Mouse (Mus musculus) ES-E14 (cell line): ENCODE data around the gene Svop. TPM values are rescaled to one million over a fixed set of nuclear protein-coding genes. Genes with fewer than 3 reads are reported as not detected.

Source experiments
- DNase-seq: peaks from one replicate; pipeline ENCODE4 v3.0.0-alpha.2; 2013; ENCODE audit warnings: low read depth, low spot score
- H3K27ac ChIP-seq: 2 replicates; pipeline ENCODE4 v1.5.1; 2012; ENCODE audit warnings: low read depth, mild to moderate bottlenecking, low read length, moderate library complexity, mixed read lengths; ENCODE audit not compliant: poor library complexity, insufficient read depth, severe bottlenecking
- H3K36me3 ChIP-seq: 2 replicates; pipeline ENCODE4 v1.6.1; 2012; ENCODE audit warnings: mild to moderate bottlenecking, low read length, moderate library complexity, mixed read lengths; ENCODE audit not compliant: control insufficient read depth, poor library complexity, insufficient read depth, severe bottlenecking
- H3K4me1 ChIP-seq, 2 experiments: fragments of 150-350 bp in 1 of 2; sonication (generic) in 1 of 2; 2 replicates each; pipeline ENCODE4 v1.6.1; 2012; ENCODE audit warnings: low read length in 2 of 2, mild to moderate bottlenecking in 1 of 2, mixed read lengths in 1 of 2; ENCODE audit not compliant: control insufficient read depth in 2 of 2, insufficient read depth in 2 of 2, poor library complexity in 1 of 2
- H3K4me3 ChIP-seq, 2 experiments: fragments of 150-350 bp in 1 of 2; sonication (generic) in 1 of 2; 2 replicates each; pipeline ENCODE4 v1.5.1; 2012; ENCODE audit warnings: low read length in 2 of 2, low read depth in 1 of 2, mild to moderate bottlenecking in 1 of 2, mixed read lengths in 1 of 2; ENCODE audit not compliant: insufficient read depth in 1 of 2, poor library complexity in 1 of 2, severe bottlenecking in 1 of 2
- H3K9ac ChIP-seq: 2 replicates; pipeline ENCODE4 v1.6.1; 2012; ENCODE audit warnings: low read depth, mild to moderate bottlenecking, low read length, mixed read lengths; ENCODE audit not compliant: poor library complexity, insufficient read depth, severe bottlenecking
- H3K9me3 ChIP-seq: fragments of 150-350 bp; sonication (generic); 2 replicates; pipeline ENCODE4 v1.6.1; 2012; ENCODE audit warnings: low read depth, mild to moderate bottlenecking, low read length; ENCODE audit not compliant: control insufficient read depth, insufficient read depth
- CHD2 ChIP-seq: IDR thresholded peaks from 2 replicates; pipeline ENCODE4 v1.6.1; 2014; ENCODE audit warnings: mild to moderate bottlenecking, low read depth, low read length, inconsistent platforms
- HCFC1 ChIP-seq: IDR thresholded peaks from 2 replicates; pipeline ENCODE4 v1.6.1; 2012; ENCODE audit warnings: low read length, inconsistent platforms, borderline replicate concordance; ENCODE audit not compliant: insufficient read depth
- MAFK ChIP-seq: IDR thresholded peaks from 2 replicates; pipeline ENCODE4 v1.6.1; 2014; ENCODE audit warnings: mild to moderate bottlenecking, low read depth, low read length, inconsistent platforms; ENCODE audit not compliant: insufficient read depth
- ZC3H11A ChIP-seq: IDR thresholded peaks from 2 replicates; pipeline ENCODE4 v1.6.1; 2012; ENCODE audit warnings: low read depth, mild to moderate bottlenecking, inconsistent platforms, low read length, borderline replicate concordance
- ZNF384 ChIP-seq: IDR thresholded peaks from 2 replicates; pipeline ENCODE4 v1.6.1; 2012; ENCODE audit warnings: low read depth, low read length, inconsistent platforms
- in situ Hi-C, 2 experiments: fragments of 600-800 bp; cut with MboI; formaldehyde crosslinking; loops; one replicate each; pipeline ENCODE4 v1.15.1; 2025; ENCODE audit warnings: low sequenced_read_pairs in 2 of 2, inconsistent platforms in 1 of 2; ENCODE audit not compliant: unreplicated experiment in 2 of 2
- total RNA-seq: library from RNA; depleted of rRNA; stranded (reverse); fragments of 300-350 nt; gene quantifications from 2 replicates; pipeline ENCODE4 v1.2.3, GENCODE M21; 2012

Gene Svop
- total RNA-seq, 1 experiment, result 4.9 TPM

DNA sequence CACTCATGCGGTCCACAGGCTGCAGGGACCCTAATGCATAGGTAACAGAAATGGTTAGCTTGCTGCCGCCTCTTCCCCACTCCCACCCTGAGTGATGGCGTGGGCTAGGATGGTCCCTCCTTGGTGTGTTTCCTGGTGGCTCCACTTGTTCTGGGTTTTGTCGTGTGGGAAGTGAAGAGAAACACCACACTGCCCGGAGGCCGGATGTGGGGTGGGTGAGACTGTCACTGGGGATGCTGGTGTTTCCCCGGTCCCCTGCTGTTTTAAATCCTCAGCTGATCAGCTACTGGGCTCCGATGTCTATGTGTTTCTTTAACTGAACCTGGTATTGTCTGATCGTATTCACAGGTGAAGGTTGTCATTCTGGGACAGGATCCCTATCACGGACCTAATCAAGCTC is 44.1 kb upstream of the Svop start:
- Histone ChIP-seq H3K36me3 (peaks cover 68% of the 10 kb centered on the region), H3K4me3 (no peak overlapping the region), H3K9ac (no peak overlapping the region), H3K9me3 (no peaks in the 10 kb centered on the region), H3K4me1 (peaks cover 2 to 25% of the 10 kb centered on the region in 2 experiments; a peak in 3 of 4 replicates), H3K27ac (no peak overlapping the region)
- no peak for DNase-seq
- in situ Hi-C loops, result no loop called here
- TF ChIP-seq CHD2 (no peak), ZNF384 (no peak), MAFK (no peak)

DNA sequence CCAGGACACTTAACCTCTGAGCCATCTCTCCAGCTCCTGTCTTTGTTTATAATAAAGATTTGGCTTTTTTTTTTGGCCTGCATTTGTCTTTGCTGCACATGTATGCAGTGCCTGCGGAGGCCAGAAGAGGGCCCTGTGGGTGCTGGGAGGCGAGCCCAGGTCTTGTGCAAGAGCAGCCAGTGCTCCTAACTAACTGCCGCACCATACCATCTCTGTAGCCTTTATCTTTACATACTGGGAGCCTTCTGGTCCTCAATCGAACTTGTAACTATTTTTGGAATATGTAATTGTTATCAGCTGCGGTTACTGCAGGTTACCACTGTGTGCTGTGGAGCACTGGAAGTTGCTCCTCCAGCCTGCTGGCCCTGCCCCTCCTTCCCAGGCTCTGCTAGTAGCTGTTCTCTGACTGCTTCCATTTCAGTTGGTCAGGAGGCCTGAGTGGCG is 42.7 kb upstream of the Svop start:
- Histone ChIP-seq H3K27ac (no peak overlapping the region; the same call in 1 of the 2 replicates), H3K36me3 (peaks cover 56% of the 10 kb centered on the region), H3K4me1 (peaks cover 2 to 25% of the 10 kb centered on the region in 2 experiments), H3K9me3 (no peaks in the 10 kb centered on the region), H3K4me3 (no peak overlapping the region), H3K9ac (no peak overlapping the region)
- TF ChIP-seq ZC3H11A (no peak), HCFC1 (no peak), CHD2 (no peak), MAFK (no peak), ZNF384 (no peak)
- no peak for DNase-seq
- in situ Hi-C loops, result no loop called here

DNA sequence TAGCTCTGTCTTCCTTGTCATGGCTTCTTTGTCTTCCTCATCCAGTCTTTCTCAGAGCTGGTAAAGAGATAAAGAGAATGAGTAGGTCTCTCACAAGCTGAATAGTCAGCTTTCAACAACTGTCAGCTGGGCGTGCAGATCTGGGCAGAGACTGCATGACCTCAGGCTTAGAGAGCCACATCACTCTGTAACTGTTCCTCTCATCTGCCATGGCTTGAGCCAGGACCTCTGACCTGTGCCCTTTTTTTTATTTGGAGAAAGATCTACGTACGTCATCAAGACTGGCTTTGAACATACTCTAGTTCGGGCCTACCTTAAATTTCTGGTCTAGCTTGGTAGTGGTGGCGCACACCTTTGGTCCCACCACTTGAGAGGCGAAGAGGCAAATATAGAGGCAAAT is 41.5 kb upstream of the Svop start:
- no peak overlapping the region for H3K27ac ChIP-seq
- peaks cover 45% of the 10 kb centered on the region for H3K36me3 ChIP-seq
- in situ Hi-C loops, result no loop called here
- H3K4me3 ChIP-seq, result no peak overlapping the region
- H3K4me1 ChIP-seq, result peaks cover 4 to 17% of the 10 kb centered on the region in 2 experiments
- TF ChIP-seq ZC3H11A, result no peak
- TF ChIP-seq CHD2, result no peak
- no peak for TF ChIP-seq MAFK
- no peak for TF ChIP-seq HCFC1
- TF ChIP-seq ZNF384, result no peak
- no peak for DNase-seq
- H3K9me3 ChIP-seq, result no peaks in the 10 kb centered on the region
- no peak overlapping the region for H3K9ac ChIP-seq

GRCm38 (mm10) chr5:114131521-114131840 is 40.1 kb upstream of the Svop start:
- H3K4me1 ChIP-seq, result peaks cover 4 to 10% of the 10 kb centered on the region in 2 experiments; a peak in 3 of 4 replicates
- no peak for DNase-seq
- in situ Hi-C loops, result no loop called here
- H3K36me3 ChIP-seq, result peaks cover 31% of the 10 kb centered on the region
- no peaks in the 10 kb centered on the region for H3K9me3 ChIP-seq
- peak overlapping the region; percentile 59 for H3K27ac ChIP-seq
- H3K4me3 ChIP-seq, result peak overlapping the region; percentile 84 to 91
- H3K9ac ChIP-seq, result peak overlapping the region; percentile 81
- TF ChIP-seq ZC3H11A (no peak), MAFK (no peak), HCFC1 (no peak), CHD2 (no peak), ZNF384 (no peak)
